Mouse (Mus musculus): ENCODE measurements around the gene Arhgdia. TPM values are rescaled to one million over a fixed set of nuclear protein-coding genes. Genes with fewer than 3 reads are reported as not detected.

Gene Arhgdia
- polyA plus RNA-seq, 1 experiment from 2014 or later = 966 TPM

DNA sequence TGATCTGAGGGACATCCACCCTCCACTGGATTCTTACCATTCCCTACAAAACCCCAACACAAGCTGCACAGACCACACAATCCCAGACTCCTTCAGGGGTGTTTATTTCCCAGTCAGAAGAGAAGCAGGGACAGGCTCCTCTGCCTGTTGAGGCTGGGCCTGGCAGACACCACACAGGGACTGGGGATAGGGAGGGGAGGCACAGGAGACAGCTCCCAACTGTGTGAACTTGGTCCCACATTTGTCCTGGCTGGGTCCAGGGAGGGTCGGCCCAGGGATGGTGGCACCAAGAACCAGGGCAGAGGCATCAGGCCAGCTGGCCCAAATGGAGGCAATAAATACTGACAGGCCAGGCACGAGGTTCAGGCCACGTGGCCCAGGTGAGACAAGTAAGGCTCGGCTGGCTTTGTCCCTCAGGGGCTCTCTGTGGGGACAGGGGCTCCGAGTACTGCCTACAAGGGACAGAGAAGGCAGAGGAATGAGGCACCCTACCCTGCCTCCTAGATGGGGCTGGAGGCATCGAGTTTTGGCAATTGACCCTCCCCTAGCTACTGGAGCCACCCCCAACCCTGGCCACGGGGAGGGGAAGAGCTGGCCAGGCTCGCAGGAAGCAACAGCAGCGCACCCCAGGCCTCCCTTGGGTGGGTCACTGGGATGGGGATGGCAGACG is 3.3 kb downstream of the Arhgdia start:
- Histone ChIP-seq H3K4me3 (ENCODE audit: inconsistent target) (no peak overlapping the region), H3K79me2 (ENCODE audit: inconsistent target) (peaks cover 52% of the 10 kb centered on the region), H3K36me3 (ENCODE audit: inconsistent target) (peaks cover 19% of the 10 kb centered on the region), H3K27ac (no peak overlapping the region)
- 81% methylated on average over 9 of the region's 10 CpGs for WGBS (ENCODE audit: missing documents)

DNA sequence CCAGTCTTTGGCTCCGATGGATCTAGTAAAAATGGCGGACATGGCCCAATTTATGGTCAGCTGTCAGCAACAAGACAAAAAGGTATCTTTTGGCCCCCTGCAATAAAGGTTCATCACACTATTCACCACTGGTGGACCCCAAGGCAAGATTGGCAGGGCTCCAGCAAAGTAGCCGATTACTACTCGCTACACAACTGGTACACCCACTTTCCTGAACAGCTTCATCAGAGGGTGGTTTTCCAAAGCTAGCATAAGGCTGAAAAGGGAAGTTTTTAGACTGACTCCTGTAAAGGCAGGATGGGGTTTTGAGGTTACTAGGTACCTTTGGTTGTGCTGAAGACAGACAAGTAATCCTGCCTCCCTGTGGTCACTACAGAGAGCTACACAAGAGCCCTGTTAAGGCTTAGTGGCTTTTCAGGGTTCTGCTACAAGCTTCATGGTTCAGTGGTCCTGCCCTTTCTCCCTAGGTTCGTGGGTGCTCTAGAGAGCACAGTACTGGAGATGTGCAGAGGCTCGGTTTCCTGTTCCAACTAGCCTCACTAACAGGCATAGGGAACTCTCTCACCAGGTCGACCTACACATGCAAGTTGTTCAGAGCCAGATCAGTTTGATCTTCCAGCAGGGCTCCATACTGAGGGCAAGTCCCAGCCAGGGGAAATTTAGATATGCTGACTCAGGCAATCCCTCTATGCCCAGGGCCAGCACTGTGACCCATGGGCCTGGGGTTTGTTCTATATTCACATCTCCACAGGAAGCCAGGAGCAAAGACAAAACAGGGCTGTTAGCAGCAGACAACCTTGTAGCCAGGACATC is 4.0 kb downstream of the Arhgdia start:
- 83% methylated on average over 7 of the region's 7 CpGs for WGBS (ENCODE audit: missing documents)
- H3K27ac ChIP-seq = no peak overlapping the region
- H3K4me3 ChIP-seq (ENCODE audit: inconsistent target) = no peak overlapping the region
- H3K36me3 ChIP-seq (ENCODE audit: inconsistent target) = peaks cover 19% of the 10 kb centered on the region
- peaks cover 52% of the 10 kb centered on the region for H3K79me2 ChIP-seq (ENCODE audit: inconsistent target)

DNA sequence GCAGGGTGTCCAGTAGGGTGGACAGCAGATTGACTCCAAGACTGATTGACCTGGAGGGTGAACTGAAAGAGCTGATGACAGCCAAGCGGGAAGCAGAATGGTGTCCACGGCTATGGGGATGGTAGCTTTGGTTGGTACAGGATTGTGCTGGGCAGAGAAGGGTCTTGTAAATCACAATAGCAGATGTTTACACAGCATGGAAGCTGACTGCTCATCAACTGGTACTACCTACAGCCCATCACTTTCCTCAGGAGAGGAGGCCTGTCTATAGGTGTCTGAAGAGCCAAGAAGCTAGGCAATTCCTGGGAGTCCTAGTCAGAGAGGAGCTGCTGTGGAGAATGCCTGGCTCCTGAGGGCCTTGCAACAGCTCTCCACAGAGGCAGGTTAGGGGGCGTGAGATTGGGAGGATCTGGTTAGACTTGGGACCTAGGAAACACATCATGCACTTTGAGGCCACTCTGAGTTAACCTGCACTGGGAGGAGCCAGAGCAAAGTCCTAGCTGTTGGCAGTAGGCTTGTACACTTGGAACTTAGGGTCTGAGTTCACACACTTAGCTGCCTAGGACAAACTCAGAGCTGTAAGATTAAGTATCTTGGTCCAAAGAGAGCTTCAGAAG is 5.0 kb downstream of the Arhgdia start:
- no peak overlapping the region for H3K27ac ChIP-seq

DNA sequence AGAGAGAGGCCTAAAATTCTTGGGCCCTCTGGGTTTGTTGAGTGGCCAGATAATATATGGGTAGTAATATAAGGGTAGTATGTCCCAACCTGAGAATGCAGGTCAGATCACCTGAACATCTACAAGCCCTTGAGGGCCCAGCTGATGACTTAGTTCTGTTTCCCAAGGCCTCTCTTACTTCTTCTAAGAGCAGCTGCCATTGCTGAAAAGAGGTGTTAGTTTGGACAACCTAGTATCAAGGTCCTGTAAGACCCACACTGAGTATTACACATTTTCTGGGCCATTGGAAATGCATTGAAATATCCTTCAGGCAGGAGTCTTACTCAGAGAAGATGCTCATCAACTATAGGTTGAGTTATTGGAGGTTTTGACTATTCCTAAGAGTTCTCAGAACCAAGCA is 5.5 kb downstream of the Arhgdia start:
- no peak overlapping the region for H3K4me3 ChIP-seq (ENCODE audit: inconsistent target)
- H3K79me2 ChIP-seq (ENCODE audit: inconsistent target) = peaks cover 66% of the 10 kb centered on the region
- peaks cover 19% of the 10 kb centered on the region for H3K36me3 ChIP-seq (ENCODE audit: inconsistent target)
- H3K27ac ChIP-seq = no peak overlapping the region

More for the DNA sequence above, 5.0 kb downstream of the Arhgdia start:
- Histone ChIP-seq H3K4me3 (ENCODE audit: inconsistent target) (no peak overlapping the region), H3K36me3 (ENCODE audit: inconsistent target) (peaks cover 19% of the 10 kb centered on the region), H3K79me2 (ENCODE audit: inconsistent target) (peaks cover 62% of the 10 kb centered on the region)
- WGBS (ENCODE audit: missing documents) = 93% methylated on average over 3 of the region's 3 CpGs

DNA sequence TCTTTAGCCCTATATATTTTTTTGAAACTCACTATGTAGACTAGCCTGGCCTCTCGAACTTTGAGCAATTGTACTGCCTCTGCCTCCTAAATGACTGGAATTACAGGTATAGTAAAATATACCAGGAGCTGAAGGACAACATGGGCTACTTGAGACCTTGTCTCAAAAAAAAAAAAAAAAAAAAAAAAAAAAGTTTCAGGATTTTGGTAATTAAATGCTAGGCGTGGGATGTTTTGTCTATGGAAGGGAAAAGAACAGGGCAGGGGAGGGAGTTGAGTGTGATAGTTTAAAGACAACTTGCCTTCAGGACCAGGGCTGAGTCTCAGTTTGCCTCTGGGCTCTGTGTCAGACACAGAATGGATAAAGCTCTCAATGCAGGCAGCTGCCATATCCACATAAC is 6.4 kb downstream of the Arhgdia start:
- 0 out of 2 replicates have a peak overlapping the region, but pooled peaks have one; percentile 91 for H3K27ac ChIP-seq
- H3K36me3 ChIP-seq (ENCODE audit: inconsistent target) = peaks cover 27% of the 10 kb centered on the region
- no peak overlapping the region for H3K4me3 ChIP-seq (ENCODE audit: inconsistent target)
- WGBS (ENCODE audit: missing documents) = no CpG with 5 or more reads among the region's 2 CpGs
- peaks cover 66% of the 10 kb centered on the region for H3K79me2 ChIP-seq (ENCODE audit: inconsistent target)

DNA sequence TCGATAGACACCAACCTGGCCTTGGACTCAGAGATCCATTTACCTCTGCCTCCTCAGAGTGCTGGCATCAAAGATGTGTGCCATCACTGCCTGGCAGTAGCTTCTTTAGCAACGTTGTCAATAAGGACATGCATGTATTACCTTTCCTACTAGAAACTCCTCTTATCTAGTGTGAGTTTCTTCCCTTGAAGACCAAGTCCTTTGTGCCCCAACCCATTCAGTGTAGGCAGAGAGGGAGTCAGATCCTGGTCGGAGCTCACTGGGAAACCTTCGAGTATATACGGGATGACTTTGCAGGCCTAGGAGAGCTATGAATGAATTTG is 7.2 kb downstream of the Arhgdia start:
- Histone ChIP-seq H3K27ac (peak overlapping the region; percentile 91), H3K4me3 (ENCODE audit: inconsistent target) (peak overlapping the region; percentile 85), H3K36me3 (ENCODE audit: inconsistent target) (peaks cover 28% of the 10 kb centered on the region), H3K79me2 (ENCODE audit: inconsistent target) (peaks cover 65% of the 10 kb centered on the region)
- 42% methylated on average over 4 of the region's 5 CpGs for WGBS (ENCODE audit: missing documents)

DNA sequence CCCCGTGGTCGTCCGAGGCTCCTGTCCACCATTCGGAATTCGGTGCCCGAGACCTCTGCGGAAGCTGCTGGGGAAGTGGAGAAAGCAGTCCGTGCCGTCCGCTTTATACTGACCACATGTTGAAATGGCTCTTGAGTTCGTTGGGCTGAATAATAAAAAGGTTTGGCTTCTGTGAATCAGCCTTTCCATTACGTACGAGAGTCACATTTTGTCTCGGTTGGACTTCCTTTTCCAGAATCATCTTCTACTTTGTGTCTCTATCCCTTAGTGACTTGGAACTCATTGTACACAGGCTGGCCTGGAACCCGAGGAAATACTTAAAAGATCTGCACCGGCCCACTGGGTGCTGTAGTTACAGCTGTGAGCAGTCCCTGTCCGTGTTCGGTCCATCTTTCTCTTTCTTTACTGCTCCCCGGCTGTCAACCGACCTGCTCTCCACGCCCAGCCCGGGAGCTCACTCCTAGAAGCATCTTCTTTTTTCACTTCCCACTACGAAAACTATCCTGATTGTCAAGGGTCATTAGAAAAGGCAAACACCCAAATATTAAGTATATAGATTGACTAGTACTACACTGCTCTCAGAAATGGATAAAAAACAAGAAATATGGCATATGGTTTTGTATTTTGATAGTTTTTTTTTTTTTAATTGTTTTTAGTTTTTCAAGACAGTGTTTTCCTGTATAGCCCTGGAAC is 7.7 kb downstream of the Arhgdia start:
- H3K27ac ChIP-seq = peak overlapping the region; percentile 91
- peaks cover 65% of the 10 kb centered on the region for H3K79me2 ChIP-seq (ENCODE audit: inconsistent target)
- H3K36me3 ChIP-seq (ENCODE audit: inconsistent target) = peaks cover 25% of the 10 kb centered on the region
- WGBS (ENCODE audit: missing documents) = under 1% methylated on average over 23 of the region's 23 CpGs
- H3K4me3 ChIP-seq (ENCODE audit: inconsistent target) = peak overlapping the region; percentile 85

DNA sequence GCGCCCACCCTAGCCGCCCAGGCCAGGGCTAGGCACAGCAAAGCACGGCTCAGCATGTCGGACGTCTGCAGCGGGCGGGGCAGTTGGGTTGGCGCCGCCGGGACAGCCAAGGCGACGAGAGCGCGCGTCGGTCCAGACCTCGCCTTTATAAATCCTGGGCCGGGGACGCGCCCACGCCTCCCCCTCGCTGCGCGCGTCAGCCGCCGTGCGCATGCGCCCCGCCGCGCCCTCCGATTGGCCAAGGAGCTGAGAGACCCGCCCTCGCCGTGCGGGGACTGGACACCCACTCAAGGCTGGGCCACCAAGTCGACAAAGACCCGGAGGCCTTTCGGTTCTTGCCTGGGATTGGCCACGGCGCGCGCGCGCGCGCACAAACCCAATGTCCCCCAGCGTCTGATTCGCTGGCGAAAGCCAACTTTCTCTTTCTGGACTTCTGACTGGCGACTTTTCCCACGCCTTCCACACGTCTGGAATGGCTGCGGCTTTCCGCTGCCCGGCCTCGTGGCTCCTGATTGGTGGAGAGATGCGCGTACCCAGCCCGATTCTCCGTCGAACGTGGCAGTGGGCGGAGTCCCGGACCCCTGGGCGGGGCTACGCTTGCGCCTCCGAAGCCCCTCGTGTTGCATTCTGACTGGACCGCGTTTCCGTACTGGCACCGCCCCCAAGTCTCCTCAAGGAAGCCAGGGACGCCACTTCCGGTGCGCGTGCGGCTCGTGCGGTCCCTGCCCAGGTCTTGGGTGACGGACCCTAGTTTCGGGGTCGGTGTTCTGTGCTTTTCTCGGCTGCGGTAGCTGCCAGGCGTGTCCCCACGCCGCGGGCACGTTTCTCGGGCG is 8.5 kb downstream of the Arhgdia start, which contains the start of gene P4hb:
TSS of gene P4hb (minus strand) at position 502 of the 833 bp plus-strand sequence.
- under 1% methylated on average over 94 of the region's 94 CpGs for WGBS (ENCODE audit: missing documents)
- H3K27ac ChIP-seq = peak within 1 kb of the TSS; percentile 91
- H3K4me3 ChIP-seq (ENCODE audit: inconsistent target) = peak within 1 kb of the TSS; percentile 85
- H3K36me3 ChIP-seq (ENCODE audit: inconsistent target) = peaks cover 25% of the 10 kb centered on the region; the same call in 1 of the 2 replicates
- H3K79me2 ChIP-seq (ENCODE audit: inconsistent target) = peaks cover 65% of the 10 kb centered on the region

DNA sequence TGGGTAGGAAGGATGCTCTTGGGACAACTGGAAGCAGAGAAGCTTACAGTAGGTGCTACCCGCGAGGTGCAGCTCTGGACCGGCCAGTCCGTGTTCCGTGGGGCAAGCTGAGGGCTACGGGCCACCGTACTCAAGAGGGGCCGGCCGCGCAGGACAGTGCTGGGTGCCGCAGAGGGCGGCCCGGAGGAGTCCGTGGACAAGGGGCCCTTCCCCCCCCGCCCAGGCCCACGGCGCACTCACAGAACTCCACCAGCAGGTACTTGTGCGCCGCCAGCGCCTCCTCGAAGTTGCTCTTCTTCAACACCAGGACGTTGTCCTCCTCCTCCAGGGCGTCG is 9.0 kb downstream of the Arhgdia start:
- peaks cover 25% of the 10 kb centered on the region; the same call in 1 of the 2 replicates for H3K36me3 ChIP-seq (ENCODE audit: inconsistent target)
- 1% methylated on average over 23 of the region's 24 CpGs for WGBS (ENCODE audit: missing documents)
- peak overlapping the region; percentile 77 for H3K4me3 ChIP-seq (ENCODE audit: inconsistent target)
- peaks cover 69% of the 10 kb centered on the region for H3K79me2 ChIP-seq (ENCODE audit: inconsistent target)
- H3K27ac ChIP-seq = peak overlapping the region; percentile 43

DNA sequence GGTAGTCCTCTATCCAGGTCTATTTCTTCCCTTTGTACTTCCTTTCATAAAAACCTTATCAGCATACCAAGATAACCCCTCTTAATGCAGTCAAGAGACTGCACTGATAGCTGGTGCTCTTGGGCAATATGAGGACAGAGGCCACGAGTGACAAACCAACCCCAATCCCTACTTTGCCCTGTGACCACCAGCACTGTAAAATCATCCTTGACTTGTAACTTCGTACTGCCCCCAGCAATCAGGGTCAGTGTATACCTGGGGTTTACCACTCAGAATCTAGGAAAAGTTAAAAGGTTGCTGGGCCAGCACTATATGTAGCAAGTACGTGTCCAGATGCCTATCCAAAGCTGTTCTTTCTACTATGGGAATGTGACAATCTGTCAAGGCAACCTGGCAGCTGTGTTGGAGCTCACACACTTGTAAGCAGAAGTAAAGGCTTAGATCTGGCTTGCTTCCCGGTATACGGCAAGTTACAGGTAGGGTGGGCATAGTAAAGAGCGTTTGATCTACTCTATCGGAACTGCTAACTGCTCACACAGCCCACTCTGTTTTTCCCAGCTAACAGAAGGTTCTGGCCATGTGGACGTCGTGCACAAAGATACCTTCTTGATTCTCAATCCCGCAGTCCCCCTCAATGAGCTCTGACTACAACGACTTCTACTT is 9.5 kb downstream of the Arhgdia start:
- Histone ChIP-seq H3K79me2 (ENCODE audit: inconsistent target) (peaks cover 74% of the 10 kb centered on the region), H3K36me3 (ENCODE audit: inconsistent target) (peaks cover 30% of the 10 kb centered on the region; the same call in 1 of the 2 replicates), H3K27ac (peak overlapping the region; percentile 43), H3K4me3 (ENCODE audit: inconsistent target) (peak overlapping the region; percentile 77)
- 6% methylated on average over 11 of the region's 11 CpGs for WGBS (ENCODE audit: missing documents)

DNA sequence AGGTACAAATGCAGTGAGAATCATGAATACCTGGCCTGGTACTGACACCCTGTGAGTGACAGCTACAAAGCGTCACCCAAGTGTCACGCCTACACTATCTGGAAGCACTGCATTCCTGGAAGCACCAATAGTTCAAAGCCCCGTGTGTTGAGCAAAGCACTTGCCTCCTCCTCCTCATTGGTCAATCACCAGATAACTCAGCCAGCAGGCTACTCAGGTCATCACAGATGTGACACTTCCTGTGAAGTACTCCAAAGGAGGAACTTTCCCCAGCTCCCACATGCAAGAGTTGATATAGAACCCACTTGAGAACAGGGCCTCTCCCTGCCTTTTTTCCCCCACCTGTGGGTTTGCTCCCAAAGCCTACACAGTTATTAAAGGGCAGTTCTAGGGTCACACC is 10.3 kb downstream of the Arhgdia start:
- Histone ChIP-seq H3K36me3 (ENCODE audit: inconsistent target) (peaks cover 38% of the 10 kb centered on the region), H3K4me3 (ENCODE audit: inconsistent target) (peak overlapping the region; percentile 77), H3K27ac (peak overlapping the region; percentile 43; the same call in 1 of the 2 replicates), H3K79me2 (ENCODE audit: inconsistent target) (peaks cover 81% of the 10 kb centered on the region)
- WGBS (ENCODE audit: missing documents) = 58% methylated on average over 3 of the region's 3 CpGs

DNA sequence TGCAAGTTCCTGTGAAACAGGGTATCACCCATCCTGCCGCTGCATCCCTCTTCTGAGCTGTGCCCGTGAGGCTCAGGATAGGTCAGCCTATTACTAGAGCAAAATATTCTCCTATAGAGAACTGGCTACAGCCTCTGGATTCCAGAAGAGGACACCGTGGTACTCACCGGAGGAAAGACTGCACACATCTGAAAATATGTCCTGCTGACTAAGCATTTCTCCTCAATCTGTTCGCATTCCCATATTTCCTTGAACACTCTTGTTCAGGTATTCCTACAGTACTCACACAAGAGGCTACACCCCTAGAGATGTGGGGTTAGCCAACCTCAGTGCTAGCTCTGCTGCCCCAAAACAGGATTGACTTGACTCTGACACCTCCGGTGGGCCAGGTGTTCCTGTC is 13.1 kb downstream of the Arhgdia start:
- Histone ChIP-seq H3K4me3 (ENCODE audit: inconsistent target) (no peak overlapping the region), H3K79me2 (ENCODE audit: inconsistent target) (peaks cover 80% of the 10 kb centered on the region), H3K27ac (no peak overlapping the region), H3K36me3 (ENCODE audit: inconsistent target) (peaks cover 66% of the 10 kb centered on the region)
- 95% methylated on average over 6 of the region's 6 CpGs for WGBS (ENCODE audit: missing documents)

DNA sequence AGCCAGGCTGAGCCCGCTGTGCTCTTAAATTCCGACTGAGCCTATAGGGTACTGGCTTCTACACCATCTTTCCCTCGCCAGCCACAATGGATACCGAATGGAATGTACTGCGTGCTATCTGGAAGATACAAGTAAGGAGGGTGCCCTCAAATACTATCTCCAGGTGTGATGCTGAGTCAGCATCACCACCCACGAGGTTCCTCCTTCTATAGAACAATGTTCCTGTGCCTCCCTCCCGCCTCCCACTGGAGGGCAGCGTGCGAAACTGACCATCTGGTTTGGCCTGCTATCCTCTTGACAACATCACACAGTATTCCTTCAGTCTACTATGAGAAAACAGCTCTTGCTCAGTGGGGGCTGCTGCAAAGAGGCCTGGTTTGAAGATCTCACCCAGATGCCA is 16.3 kb downstream of the Arhgdia start:
- H3K27ac ChIP-seq = no peak overlapping the region
- 80% methylated on average over 9 of the region's 9 CpGs for WGBS (ENCODE audit: missing documents)
- no peak overlapping the region for H3K4me3 ChIP-seq (ENCODE audit: inconsistent target)
- H3K36me3 ChIP-seq (ENCODE audit: inconsistent target) = peaks cover 90% of the 10 kb centered on the region
- peaks cover 58% of the 10 kb centered on the region for H3K79me2 ChIP-seq (ENCODE audit: inconsistent target)
